Mouse (Mus musculus): ENCODE measurements around the gene Rap1gap2. TPM values are rescaled to one million over a fixed set of nuclear protein-coding genes. Genes with fewer than 3 reads are reported as not detected.

The Rap1gap2 gene
- 20.6 and 22.9 TPM in 2 replicates for polyA plus RNA-seq (2021; fragmentation: Nextera tagmentation)
- long read RNA-seq, experiment 1, full-length matches to known transcripts: 44 of 207 reads
- long read RNA-seq, experiment 1, partial matches to known transcripts: 27 of 207 reads
- long read RNA-seq, experiment 1, other reads (novel, unspliced or antisense): 136 of 207 reads
- long read RNA-seq, experiment 2, partial matches to known transcripts: 1 of 49 reads
- long read RNA-seq, experiment 2, other reads (novel, unspliced or antisense): 48 of 49 reads

DNA sequence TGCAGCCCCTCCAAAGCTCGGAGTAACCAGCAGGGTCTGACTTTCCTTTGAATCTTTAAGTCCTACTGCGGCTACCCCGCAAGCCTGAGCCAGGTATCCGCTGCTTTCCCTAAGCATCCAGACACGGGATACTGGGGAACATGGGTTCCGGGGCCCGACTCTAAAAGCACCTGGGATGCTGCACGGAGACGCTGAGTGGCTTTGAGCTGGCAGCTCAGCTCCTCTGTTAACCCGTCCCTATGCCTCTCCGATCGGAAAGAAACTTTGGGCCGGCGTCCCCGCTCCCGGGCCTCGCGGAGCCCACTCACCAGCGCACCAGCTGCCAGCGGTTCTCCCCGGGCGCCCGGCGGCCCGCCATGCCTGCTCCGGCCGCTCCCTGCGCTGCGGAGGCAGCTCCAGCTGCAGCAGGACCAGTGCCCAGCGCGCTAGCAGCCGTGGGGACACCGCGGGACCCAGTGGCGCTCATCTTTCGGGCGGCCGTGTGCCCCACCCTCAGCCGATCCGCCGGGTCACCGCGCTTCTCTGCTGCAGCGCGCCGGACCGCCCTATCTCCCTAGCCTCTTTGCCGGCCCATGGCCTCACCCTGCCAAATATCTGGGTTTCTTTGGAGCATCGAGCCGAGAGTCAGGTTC lies at the start of gene Rap1gap2:
Gene Rap1gap2 (minus strand): TSS at position 371 of the 632 bp plus-strand sequence.

GRCm38 (mm10) chr11:74649095-74649646 lies 38.5 kb upstream of the Rap1gap2 start, which contains the start of gene Cluh:
Gene Cluh (plus strand): TSS chr11:74649495.

DNA sequence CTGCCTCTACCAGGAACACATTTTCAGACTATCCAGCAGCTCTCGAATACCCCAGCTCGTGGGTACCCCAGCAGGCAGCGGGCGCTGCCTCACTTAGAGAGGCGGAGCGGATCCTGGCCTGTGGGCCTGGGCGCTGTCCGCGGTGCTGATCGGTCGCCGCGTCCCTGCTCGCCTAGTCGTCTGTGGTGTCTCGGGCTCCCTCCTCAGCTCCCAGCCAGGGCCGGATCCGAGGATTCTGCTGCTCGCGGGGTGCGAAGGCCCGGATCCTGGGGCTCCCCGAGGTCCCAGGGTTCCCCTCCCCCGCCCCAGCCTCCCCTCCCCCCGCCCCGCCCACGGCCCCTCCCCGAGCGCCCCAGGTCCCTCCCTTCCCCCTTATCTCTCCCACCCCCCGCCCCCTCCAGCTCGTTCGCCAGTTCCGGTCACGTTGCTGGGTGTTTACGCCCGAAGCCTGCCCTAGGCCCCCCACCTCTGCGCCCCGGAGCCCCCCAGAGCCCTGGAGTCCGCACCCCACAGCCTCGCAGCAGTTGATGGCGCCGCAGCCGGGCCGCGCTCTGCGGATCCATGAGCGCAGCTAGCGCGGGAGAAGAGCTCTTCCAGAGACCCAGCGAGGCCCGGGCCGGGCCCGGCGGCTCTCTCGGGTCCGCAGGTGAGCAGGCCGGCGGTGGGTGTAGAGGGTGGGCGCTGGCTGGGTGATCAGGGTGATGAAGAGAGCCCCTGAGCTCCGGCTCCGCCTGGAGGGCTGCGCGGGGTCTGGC lies 8.7 kb upstream of the Rap1gap2 start, which contains the start of gene Ccdc92b:
Gene Ccdc92b (plus strand): TSS at position 405 of the 755 bp plus-strand sequence.

DNA sequence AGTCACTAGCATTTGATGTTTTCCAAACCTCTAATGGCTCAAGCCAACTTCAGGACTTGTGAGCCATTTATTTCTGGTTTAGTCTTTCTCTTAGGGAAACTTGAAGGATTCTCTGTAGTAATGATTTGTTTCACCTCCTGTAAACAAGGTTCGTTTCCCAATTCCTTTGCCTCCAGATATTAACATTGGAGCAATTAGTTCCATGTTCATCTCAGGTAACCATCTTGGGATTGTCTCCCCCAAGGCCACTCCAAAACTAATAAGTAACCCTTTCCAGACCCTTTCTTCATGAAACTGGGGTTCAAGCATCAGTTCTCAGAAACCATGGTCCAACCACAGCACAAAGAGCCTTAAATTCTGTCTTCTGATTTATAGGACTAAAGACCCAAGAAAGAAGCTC lies 248.9 kb downstream of the Rap1gap2 start, which contains the start of gene Olfr412:
Gene Olfr412 (plus strand): TSS at position 301 of the 400 bp plus-strand sequence.

GRCm38 (mm10) chr11:74352550-74352949 lies 258.2 kb downstream of the Rap1gap2 start, which contains the start of gene Olfr411:
Gene Olfr411 (minus strand): TSS chr11:74352650.

GRCm38 (mm10) chr11:74337931-74338330 lies 272.8 kb downstream of the Rap1gap2 start, which contains the start of gene Olfr410:
Gene Olfr410 (minus strand): TSS chr11:74338031.

Other genes with a start within 250 kb of the Rap1gap2 start
- not detected in 2 replicates for gene Olfr412, start 248.8 kb downstream of the Rap1gap2 start, polyA plus RNA-seq (2021; fragmentation: Nextera tagmentation)
- gene Ccdc92b, start 8.7 kb upstream of the Rap1gap2 start, polyA plus RNA-seq (2021; fragmentation: Nextera tagmentation): 2.0 and 4.8 TPM in 2 replicates
- gene Cluh, start 38.6 kb upstream of the Rap1gap2 start, polyA plus RNA-seq (2021; fragmentation: Nextera tagmentation): 11.0 and 15.2 TPM in 2 replicates
- gene Pafah1b1, start 113.8 kb upstream of the Rap1gap2 start, polyA plus RNA-seq (2021; fragmentation: Nextera tagmentation): 32.7 and 49.6 TPM in 2 replicates
- gene Mettl16, start 159.9 kb upstream of the Rap1gap2 start, polyA plus RNA-seq (2021; fragmentation: Nextera tagmentation): 13.4 and 15.7 TPM in 2 replicates
- gene Mnt, start 220.0 kb upstream of the Rap1gap2 start, polyA plus RNA-seq (2021; fragmentation: Nextera tagmentation): 3.3 and 9.7 TPM in 2 replicates

All from left cerebral cortex, adult 6 months (tissue).